In genomic region chr11:84178571-84178970, GRCm38 (mm10) we compare ENCODE assay signal across 7 mouse cellular contexts. TPM values are rescaled to one million over a fixed set of nuclear protein-coding genes. Genes with fewer than 3 reads are reported as not detected.
DNase-seq lines count a peak whose midpoint lies in the region; ATAC-seq lines count a peak whose summit lies in the region.

No protein-coding gene starts in this region.

- H3K36me3 ChIP-seq in lung, embryonic 15.5 days, result no peaks in the 10 kb centered on the region
- no peaks in the 10 kb centered on the region for H3K36me3 ChIP-seq in forebrain, embryonic 16.5 days (ENCODE audit: control insufficient read depth, insufficient read depth)
- no peaks in the 10 kb centered on the region for H3K36me3 ChIP-seq in liver, embryonic 11.5 days (ENCODE audit: control insufficient read depth, insufficient read depth, low read length)
- no peaks in the 10 kb centered on the region for H3K36me3 ChIP-seq in stomach, embryonic 16.5 days (ENCODE audit: control insufficient read depth, insufficient read depth, low read length)

- H3K27ac ChIP-seq in lung, embryonic 15.5 days, result no peak overlapping the region
- H3K27ac ChIP-seq in forebrain, embryonic 16.5 days (ENCODE audit: low read length), result no peak overlapping the region
- no peak overlapping the region for H3K27ac ChIP-seq in liver, embryonic 11.5 days (ENCODE audit: low read depth, low read length)
- H3K27ac ChIP-seq in stomach, embryonic 16.5 days (ENCODE audit: low read length), result peak overlapping the region; percentile 68

- ATAC-seq in lung, embryonic 15.5 days (ENCODE audit: borderline replicate concordance, extremely low read depth, low FRiP score, low TSS enrichment), result no peak
- ATAC-seq in forebrain, embryonic 16.5 days, result no peak
- no peak for ATAC-seq in liver, embryonic 11.5 days (replicated peaks; ENCODE audit: low FRiP score)
- no peak for ATAC-seq in stomach, embryonic 16.5 days (ENCODE audit: insufficient read depth, low FRiP score)

- DNase-seq in lung, postnatal 36 days, result no peak
- DNase-seq in liver, embryonic 11.5 days (ENCODE audit: low spot score), result no peak
- no peak for DNase-seq in urinary bladder, postnatal 14 days (ENCODE audit: low spot score)
- DNase-seq in kidney, postnatal 4 days, result no peak

- H3K4me2 ChIP-seq in lung, embryonic 15.5 days, result peak overlapping the region; percentile 82
- H3K4me2 ChIP-seq in forebrain, embryonic 16.5 days (ENCODE audit: low read length), result peak overlapping the region; percentile 85
- H3K4me2 ChIP-seq in liver, embryonic 11.5 days, result peak overlapping the region; percentile 82
- H3K4me2 ChIP-seq in stomach, embryonic 16.5 days (ENCODE audit: low read depth, low read length), result peak overlapping the region; percentile 65

- H3K27me3 ChIP-seq in lung, embryonic 15.5 days, result no peaks in the 10 kb centered on the region
- H3K27me3 ChIP-seq in forebrain, embryonic 16.5 days (replicated peaks; ENCODE audit: control insufficient read depth, insufficient read depth, low read length), result no peaks in the 10 kb centered on the region
- no peaks in the 10 kb centered on the region for H3K27me3 ChIP-seq in liver, embryonic 11.5 days (replicated peaks; ENCODE audit: control insufficient read depth, insufficient read depth, low read length)
- no peaks in the 10 kb centered on the region for H3K27me3 ChIP-seq in stomach, embryonic 16.5 days (ENCODE audit: control insufficient read depth, insufficient read depth, low read length)

- WGBS in lung, embryonic 15.5 days, result 20% methylated on average over 4 of the region's 4 CpGs
- WGBS in forebrain, embryonic 16.5 days, result 40% methylated on average over 4 of the region's 4 CpGs
- WGBS in liver, embryonic 11.5 days, result 42% methylated on average over 4 of the region's 4 CpGs
- 29% methylated on average over 4 of the region's 4 CpGs for WGBS in stomach, embryonic 16.5 days

- H3K4me3 ChIP-seq in lung, embryonic 15.5 days, result peak overlapping the region; percentile 91; the same call in 1 of the 2 replicates
- no peak overlapping the region; the same call in 1 of the 2 replicates for H3K4me3 ChIP-seq in forebrain, embryonic 16.5 days (replicated peaks; ENCODE audit: low read length)
- H3K4me3 ChIP-seq in liver, embryonic 11.5 days (ENCODE audit: low read depth, low read length), result peak overlapping the region; percentile 91
- H3K4me3 ChIP-seq in stomach, embryonic 16.5 days (replicated peaks; ENCODE audit: low read length), result peak overlapping the region; percentile 69; the same call in 1 of the 2 replicates

- H3K4me1 ChIP-seq in lung, embryonic 15.5 days, result peaks cover 23% of the 10 kb centered on the region
- peaks cover 15% of the 10 kb centered on the region for H3K4me1 ChIP-seq in forebrain, embryonic 16.5 days (replicated peaks; ENCODE audit: control insufficient read depth, insufficient read depth, low read length)
- peaks cover 20% of the 10 kb centered on the region for H3K4me1 ChIP-seq in liver, embryonic 11.5 days (replicated peaks; ENCODE audit: control insufficient read depth, insufficient read depth, low read length)
- H3K4me1 ChIP-seq in stomach, embryonic 16.5 days (ENCODE audit: control insufficient read depth, insufficient read depth, low read length), result peaks cover 5% of the 10 kb centered on the region; the same call in 1 of the 2 replicates

- peak overlapping the region; percentile 38; the same call in 1 of the 2 replicates for H3K9ac ChIP-seq in lung, embryonic 15.5 days
- no peak overlapping the region; the same call in 1 of the 2 replicates for H3K9ac ChIP-seq in forebrain, embryonic 16.5 days (replicated peaks; ENCODE audit: low read depth, low read length)
- peak overlapping the region; percentile 90 for H3K9ac ChIP-seq in liver, embryonic 11.5 days (ENCODE audit: low read depth, low read length)
- H3K9ac ChIP-seq in stomach, embryonic 16.5 days (ENCODE audit: low read length), result no peak overlapping the region

- no peaks in the 10 kb centered on the region for H3K9me3 ChIP-seq in lung, embryonic 15.5 days
- H3K9me3 ChIP-seq in forebrain, embryonic 16.5 days (ENCODE audit: control insufficient read depth, low read length), result no peaks in the 10 kb centered on the region
- H3K9me3 ChIP-seq in liver, embryonic 11.5 days (ENCODE audit: control insufficient read depth, low read length), result no peaks in the 10 kb centered on the region
- no peaks in the 10 kb centered on the region for H3K9me3 ChIP-seq in stomach, embryonic 16.5 days (replicated peaks; ENCODE audit: control insufficient read depth, low read length)

RNA-seq across cellular contexts. Expression of gene Gm11437, which starts 11.3 kb away (rescaled TPM):
- polyA plus RNA-seq in lung, embryonic 15.5 days (2015; fragmentation: Nextera tagmentation; extraction: Ambion mirVana), result 0.11 TPM in 1 of 2 replicates, not detected in the other
- polyA plus RNA-seq in forebrain, embryonic 16.5 days (2015; fragmentation: Nextera tagmentation; extraction: Ambion mirVana), result not detected in 2 replicates
- not detected in 2 replicates for polyA plus RNA-seq in liver, embryonic 11.5 days (2014; fragmentation: Nextera tagmentation; extraction: Ambion mirVana)
- polyA plus RNA-seq in stomach, embryonic 16.5 days (2015; fragmentation: Nextera tagmentation; extraction: Ambion mirVana), result 0.10 TPM in 1 of 2 replicates, not detected in the other

RNA-seq across cellular contexts. Expression of gene Acaca, which starts 49.1 kb away (rescaled TPM):
- polyA plus RNA-seq in lung, embryonic 15.5 days (2015; fragmentation: Nextera tagmentation; extraction: Ambion mirVana), result 11.7 and 14.6 TPM in 2 replicates
- polyA plus RNA-seq in forebrain, embryonic 16.5 days (2015; fragmentation: Nextera tagmentation; extraction: Ambion mirVana), result 28.9 and 29.0 TPM in 2 replicates
- 17.0 and 20.4 TPM in 2 replicates for polyA plus RNA-seq in liver, embryonic 11.5 days (2014; fragmentation: Nextera tagmentation; extraction: Ambion mirVana)
- 13.5 and 16.1 TPM in 2 replicates for polyA plus RNA-seq in stomach, embryonic 16.5 days (2015; fragmentation: Nextera tagmentation; extraction: Ambion mirVana)

RNA-seq across cellular contexts. Expression of gene Tada2a, which starts 49.2 kb away (rescaled TPM):
- 33.2 and 33.6 TPM in 2 replicates for polyA plus RNA-seq in lung, embryonic 15.5 days (2015; fragmentation: Nextera tagmentation; extraction: Ambion mirVana)
- polyA plus RNA-seq in forebrain, embryonic 16.5 days (2015; fragmentation: Nextera tagmentation; extraction: Ambion mirVana), result 40.1 and 40.2 TPM in 2 replicates
- 30.6 and 32.7 TPM in 2 replicates for polyA plus RNA-seq in liver, embryonic 11.5 days (2014; fragmentation: Nextera tagmentation; extraction: Ambion mirVana)
- 25.9 and 26.0 TPM in 2 replicates for polyA plus RNA-seq in stomach, embryonic 16.5 days (2015; fragmentation: Nextera tagmentation; extraction: Ambion mirVana)

Comparison
In these comparisons a context has a peak if more than half of its experiments do, and no peak if none do; other contexts are left out.
1. H3K9ac ChIP-seq: peak in lung, embryonic 15.5 days (single experiment) and liver, embryonic 11.5 days (single experiment); none in forebrain, embryonic 16.5 days (single experiment) and stomach, embryonic 16.5 days (single experiment).
2. Peak in every context shown above with its lines, with median percentiles within 50 percentile points of each other: H3K4me2 ChIP-seq.